Mouse (Mus musculus) liver, embryonic 14.5 days (tissue): ENCODE results near the gene Kdm5b. TPM values are rescaled to one million over a fixed set of nuclear protein-coding genes. Genes with fewer than 3 reads are reported as not detected.

ENCODE experiments used
- ATAC-seq: fragments of 200-750 bp; cut with Nextera tagmentation; 2 replicates; pipeline ENCODE4 v1.8.0; 2017; ENCODE audit warnings: moderate number of reproducible peaks, mild to moderate bottlenecking, moderate library complexity; ENCODE audit not compliant: insufficient read depth
- DNase-seq, 3 experiments: peaks; one replicate each; pipeline ENCODE4 v3.0.0-alpha.2; 2012 to 2013; ENCODE audit warnings: low read depth in 3 of 3, low spot score in 3 of 3
- H3K27ac ChIP-seq: fragments of 300-500 bp; sonication (generic); 2 replicates; pipeline ENCODE4 v1.5.1; 2014; ENCODE audit warnings: moderate library complexity, mild to moderate bottlenecking, control low read depth, inconsistent platforms
- H3K27me3 ChIP-seq: fragments of 300-500 bp; sonication (generic); 2 replicates; pipeline ENCODE4 v1.6.1; 2014; ENCODE audit warnings: mild to moderate bottlenecking, low read length, moderate library complexity; ENCODE audit not compliant: control insufficient read depth, insufficient read depth
- H3K36me3 ChIP-seq: fragments of 300-500 bp; sonication (generic); replicated peaks from 2 replicates; pipeline ENCODE4 v1.6.1; 2014; ENCODE audit warnings: low read depth; ENCODE audit not compliant: control insufficient read depth, insufficient read depth
- H3K4me1 ChIP-seq, 2 experiments: fragments of 200-500 bp in 1 of 2; fragments of 300-500 bp in 1 of 2; sonication (generic) in 1 of 2; replicated peaks; 2 replicates each; pipeline ENCODE4 v1.6.1; 2012 to 2014; ENCODE audit warnings: antibody characterized with exemption in 1 of 2, inconsistent platforms in 1 of 2, low read length in 1 of 2; ENCODE audit not compliant: control insufficient read depth in 2 of 2, insufficient read depth in 2 of 2
- H3K4me2 ChIP-seq: fragments of 300-500 bp; sonication (generic); 2 replicates; pipeline ENCODE4 v1.6.1; 2014; ENCODE audit warnings: low read depth, mild to moderate bottlenecking, control low read depth, moderate library complexity
- H3K4me3 ChIP-seq, 2 experiments: fragments of 200-500 bp in 1 of 2; fragments of 300-500 bp in 1 of 2; sonication (generic) in 1 of 2; 2 replicates each; pipeline ENCODE4 v1.5.1; 2012 to 2014; ENCODE audit warnings: low read depth in 2 of 2, low read length in 2 of 2, mild to moderate bottlenecking in 2 of 2, control low read depth in 1 of 2, inconsistent platforms in 1 of 2, moderate library complexity in 1 of 2; ENCODE audit not compliant: insufficient read depth in 1 of 2
- H3K9ac ChIP-seq: fragments of 300-500 bp; sonication (generic); replicated peaks from 2 replicates; pipeline ENCODE4 v1.6.1; 2014; ENCODE audit warnings: mild to moderate bottlenecking, control low read depth, moderate library complexity
- H3K9me3 ChIP-seq: fragments of 300-500 bp; sonication (generic); 2 replicates; pipeline ENCODE4 v1.6.1; 2016; ENCODE audit warnings: low read length, mixed read lengths; ENCODE audit not compliant: control insufficient read depth
- CTCF ChIP-seq: IDR thresholded peaks from 2 replicates; pipeline ENCODE4 v1.5.1; 2016; ENCODE audit warnings: antibody characterized with exemption, low read depth, control low read depth
- EP300 ChIP-seq: IDR thresholded peaks from 2 replicates; pipeline ENCODE4 v1.6.1; 2016; ENCODE audit warnings: antibody characterized with exemption, low read depth
- WGBS: fragments of 180-500 bp; shearing (Covaris S2); extraction: QIAGEN DNeasy Blood & Tissue Kit; methylation state at CpG from one replicate; pipeline ENCODE4 v1.1.7; 2014; ENCODE audit not compliant: insufficient replicate concordance; 5-methylcytosine and 5-hydroxymethylcytosine counted together
- polyA plus RNA-seq, 2 experiments: library from polyadenylated mRNA; depleted of rRNA in 1 of 2; stranded (reverse) in 1 of 2; unstranded in 1 of 2; fragments of >200 nt; fragmentation: Nextera tagmentation in 1 of 2; extraction: Ambion mirVana in 1 of 2; gene quantifications; 2 replicates each; pipeline versions ENCODE4 v1.2.1 to v1.2.3; 2012 to 2014

Gene Kdm5b
- polyA plus RNA-seq, 2 experiments = 1.8 to 4.2 TPM

- H3K4me1 ChIP-seq = peaks cover 19 to 26% of the 10 kb centered on the region in 2 experiments
- ATAC-seq = peak; percentile 34; the same call in 1 of the 2 replicates
- DNase-seq = no peak
- H3K9me3 ChIP-seq = no peaks in the 10 kb centered on the region
- H3K9ac ChIP-seq = peak overlapping the region; percentile 43
- TF ChIP-seq EP300 (0 out of 2 replicates have a peak, but pooled peaks have one; percentile 28), CTCF (no peak)
- no peak overlapping the region; the same call in 1 of the 2 replicates for H3K27ac ChIP-seq
- H3K4me2 ChIP-seq = peak overlapping the region; percentile 24; the same call in 1 of the 2 replicates
- no peaks in the 10 kb centered on the region for H3K27me3 ChIP-seq
- H3K4me3 ChIP-seq = no peak overlapping the region
- no peaks in the 10 kb centered on the region for H3K36me3 ChIP-seq
- 25% methylated on average over 8 of the region's 8 CpGs for WGBS
Measured at GRCm38 (mm10) chr1:134520001-134520721, 39.8 kb upstream of the Kdm5b start.

DNA sequence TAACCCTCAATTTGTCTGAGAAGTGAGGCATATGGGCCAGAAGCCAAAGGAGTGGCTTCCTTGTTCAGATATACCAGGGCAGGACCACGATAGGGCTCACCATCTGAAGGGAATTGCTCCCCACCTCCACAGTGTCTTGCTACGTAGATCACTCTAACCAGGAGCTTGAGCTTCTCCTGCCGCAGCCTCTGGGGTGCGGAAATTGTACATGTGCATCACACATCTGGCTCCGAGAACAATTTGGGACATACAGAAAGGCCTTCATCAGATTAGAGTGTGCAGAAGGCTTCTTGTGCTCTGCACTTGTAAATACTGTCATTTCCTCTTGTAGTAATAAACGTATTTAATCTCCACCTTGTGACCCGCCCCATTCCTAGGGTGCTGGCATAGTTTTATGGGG, 38.8 kb upstream of the Kdm5b start:
- no peak overlapping the region for H3K27ac ChIP-seq
- H3K36me3 ChIP-seq = no peaks in the 10 kb centered on the region
- no peaks in the 10 kb centered on the region for H3K9me3 ChIP-seq
- H3K9ac ChIP-seq = no peak overlapping the region
- TF ChIP-seq EP300 = no peak
- no peak for TF ChIP-seq CTCF
- peaks cover 23 to 32% of the 10 kb centered on the region in 2 experiments for H3K4me1 ChIP-seq
- no peak overlapping the region for H3K4me2 ChIP-seq
- no peak for DNase-seq
- ATAC-seq = no peak
- H3K4me3 ChIP-seq = no peak overlapping the region
- H3K27me3 ChIP-seq = no peaks in the 10 kb centered on the region
- 39% methylated on average over 7 of the region's 7 CpGs for WGBS

DNA sequence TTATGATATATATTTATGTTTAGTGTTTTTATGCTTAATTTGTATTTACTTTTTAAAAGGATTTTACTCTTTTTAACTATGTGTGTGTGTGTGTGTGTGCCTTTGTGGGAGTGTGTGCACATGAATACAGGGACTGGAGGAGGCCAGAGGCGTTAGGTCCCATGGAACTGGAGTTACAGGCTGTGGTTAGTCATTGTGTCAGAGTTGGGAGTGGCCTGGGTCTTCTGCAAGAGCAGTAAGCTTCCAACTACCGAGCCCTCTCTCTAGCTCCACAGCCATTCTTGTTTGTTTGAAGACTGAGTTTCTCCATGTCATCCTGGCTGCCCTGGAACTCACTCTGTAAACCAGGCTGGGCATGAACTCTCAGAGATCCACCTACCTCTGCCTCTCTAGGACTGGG, 37.6 kb upstream of the Kdm5b start:
- no peak overlapping the region for H3K9ac ChIP-seq
- ATAC-seq = no peak
- no peak for DNase-seq
- no peak for TF ChIP-seq CTCF
- TF ChIP-seq EP300 = no peak
- no peak overlapping the region for H3K27ac ChIP-seq
- H3K4me1 ChIP-seq = peaks cover 33 to 43% of the 10 kb centered on the region in 2 experiments
- no peaks in the 10 kb centered on the region for H3K36me3 ChIP-seq
- H3K4me2 ChIP-seq = no peak overlapping the region
- no peak overlapping the region for H3K4me3 ChIP-seq
- no peaks in the 10 kb centered on the region for H3K27me3 ChIP-seq
- H3K9me3 ChIP-seq = no peaks in the 10 kb centered on the region
- 24% methylated on average over 2 of the region's 2 CpGs for WGBS

GRCm38 (mm10) chr1:134524424-134524823, 35.5 kb upstream of the Kdm5b start:
- Histone ChIP-seq H3K4me3 (no peak overlapping the region), H3K9ac (no peak overlapping the region), H3K4me1 (peaks cover 37 to 43% of the 10 kb centered on the region in 2 experiments), H3K27me3 (no peaks in the 10 kb centered on the region), H3K4me2 (no peak overlapping the region), H3K27ac (no peak overlapping the region), H3K36me3 (no peaks in the 10 kb centered on the region), H3K9me3 (no peaks in the 10 kb centered on the region)
- 55% methylated on average over 5 of the region's 5 CpGs for WGBS
- ATAC-seq = no peak
- no peak for TF ChIP-seq EP300
- TF ChIP-seq CTCF = peak; percentile 68
- peak in 1 of 3 experiments; percentile 39 for DNase-seq

- TF ChIP-seq CTCF (no peak), EP300 (no peak)
- ATAC-seq (no peak), DNase-seq (no peak)
- H3K4me3 ChIP-seq = no peak overlapping the region
- no peaks in the 10 kb centered on the region for H3K36me3 ChIP-seq
- H3K4me2 ChIP-seq = no peak overlapping the region
- no peak overlapping the region for H3K9ac ChIP-seq
- H3K27me3 ChIP-seq = no peaks in the 10 kb centered on the region
- no peak overlapping the region for H3K27ac ChIP-seq
- H3K4me1 ChIP-seq = peaks cover 34 to 40% of the 10 kb centered on the region in 2 experiments
- 71% methylated on average over 1 of the region's 1 CpGs for WGBS
- H3K9me3 ChIP-seq = no peaks in the 10 kb centered on the region
Measured at GRCm38 (mm10) chr1:134525015-134525414, 35.0 kb upstream of the Kdm5b start.
